Mouse (Mus musculus) adrenal gland, adult (tissue): ENCODE measurements at regions not wholly inside any gene's neighbourhood (a gene's known extent, or its start where the extent isn't known, plus 50 kb on each side); places are given as distances from the start of the nearest gene placed in this dataset.

Experiments used
- DNase-seq, 2 experiments: peaks; one replicate each; pipeline ENCODE4 v3.0.0; 2022 to 2023; ENCODE audit warnings: low spot score in 1 of 2; ENCODE audit not compliant: inconsistent age in 2 of 2

GRCm38 (mm10) chr3:19747361-19747760 is 118.9 kb upstream of the 1700064H15Rik start:
- DNase-seq = no peak

- peak; percentile 30 to 80 for DNase-seq
These were observed 123.5 kb upstream of the 1700064H15Rik start for GRCm38 (mm10) chr3:19751946-19752345.

GRCm38 (mm10) chr3:19754011-19754410 is 125.5 kb upstream of the 1700064H15Rik start:
- DNase-seq = peak; percentile 11 to 59

- peak; percentile 62 to 89 for DNase-seq
These were observed 126.2 kb upstream of the 1700064H15Rik start for GRCm38 (mm10) chr3:19754636-19755035.

GRCm38 (mm10) chr3:19755136-19755535 is 126.7 kb upstream of the 1700064H15Rik start:
- peak; percentile 45 to 81 for DNase-seq

- DNase-seq = no peak
These were observed 158.2 kb upstream of the Cp start for GRCm38 (mm10) chr3:19798543-19799106.

GRCm38 (mm10) chr3:19810034-19810433 is 146.8 kb upstream of the Cp start:
- peak in 1 of 2 experiments; percentile 45 for DNase-seq

GRCm38 (mm10) chr3:19824904-19825303 is 131.9 kb upstream of the Cp start:
- no peak for DNase-seq

GRCm38 (mm10) chr3:19828518-19829246 is 128.2 kb upstream of the Cp start:
- no peak for DNase-seq

GRCm38 (mm10) chr3:19829752-19830151 is 127.1 kb upstream of the Cp start:
- DNase-seq = no peak

GRCm38 (mm10) chr3:19848031-19848735 is 108.7 kb upstream of the Cp start:
- DNase-seq = no peak

- DNase-seq = no peak
These were observed 108.1 kb upstream of the Cp start for GRCm38 (mm10) chr3:19848736-19849269.

- DNase-seq = no peak
These were observed 74.2 kb upstream of the Cp start for GRCm38 (mm10) chr3:19882623-19883022.

- DNase-seq = no peak
These were observed 68.4 kb upstream of the Cp start for GRCm38 (mm10) chr3:19888405-19888804.

GRCm38 (mm10) chr3:19894258-19894629 is 62.6 kb upstream of the Cp start:
- DNase-seq = no peak

GRCm38 (mm10) chr3:19894630-19895578 is 62.0 kb upstream of the Cp start:
- peak; percentile 96 to 99 for DNase-seq

GRCm38 (mm10) chr3:19895755-19896154 is 61.1 kb upstream of the Cp start:
- DNase-seq = no peak

GRCm38 (mm10) chr3:19897140-19897539 is 59.7 kb upstream of the Cp start:
- DNase-seq = no peak

GRCm38 (mm10) chr3:19902226-19902625 is 54.6 kb upstream of the Cp start:
- DNase-seq = peak in 1 of 2 experiments; percentile 14

GRCm38 (mm10) chr3:19904446-19905275 is 52.2 kb upstream of the Cp start:
- peak; percentile 33 to 83 for DNase-seq
